Mouse (Mus musculus): Measurements from ENCODE around the gene Ddr2.

DNA sequence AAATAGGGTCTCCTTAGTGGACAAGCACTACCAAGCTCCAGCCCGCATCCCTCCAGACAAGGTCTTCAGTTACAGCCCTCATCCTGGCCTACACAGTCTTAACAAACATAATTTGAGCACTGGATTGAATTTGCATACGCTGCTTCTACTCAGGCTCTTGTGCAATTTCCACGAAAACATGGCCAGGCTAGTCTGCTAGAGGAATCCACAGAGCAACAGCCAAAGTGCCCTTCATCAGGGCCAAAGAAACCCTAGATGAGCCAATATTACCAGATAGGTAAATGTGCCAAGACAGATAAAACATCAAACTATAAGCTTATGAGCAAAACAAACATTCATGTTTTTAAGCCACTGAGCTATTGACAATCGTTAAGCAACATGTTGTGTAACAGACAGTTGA, 75.6 kb downstream of the Ddr2 start:
- TF ChIP-seq EP300 (IDR thresholded peaks at IDR 0.05; ENCODE audit: low read depth) (no peak), CTCF (IDR thresholded peaks at IDR 0.05; ENCODE audit: low read depth) (no peak)

Measured in heart, postnatal 0 days (tissue).